ENCODE assay signal across 9 mouse cellular contexts in the genomic region with DNA sequence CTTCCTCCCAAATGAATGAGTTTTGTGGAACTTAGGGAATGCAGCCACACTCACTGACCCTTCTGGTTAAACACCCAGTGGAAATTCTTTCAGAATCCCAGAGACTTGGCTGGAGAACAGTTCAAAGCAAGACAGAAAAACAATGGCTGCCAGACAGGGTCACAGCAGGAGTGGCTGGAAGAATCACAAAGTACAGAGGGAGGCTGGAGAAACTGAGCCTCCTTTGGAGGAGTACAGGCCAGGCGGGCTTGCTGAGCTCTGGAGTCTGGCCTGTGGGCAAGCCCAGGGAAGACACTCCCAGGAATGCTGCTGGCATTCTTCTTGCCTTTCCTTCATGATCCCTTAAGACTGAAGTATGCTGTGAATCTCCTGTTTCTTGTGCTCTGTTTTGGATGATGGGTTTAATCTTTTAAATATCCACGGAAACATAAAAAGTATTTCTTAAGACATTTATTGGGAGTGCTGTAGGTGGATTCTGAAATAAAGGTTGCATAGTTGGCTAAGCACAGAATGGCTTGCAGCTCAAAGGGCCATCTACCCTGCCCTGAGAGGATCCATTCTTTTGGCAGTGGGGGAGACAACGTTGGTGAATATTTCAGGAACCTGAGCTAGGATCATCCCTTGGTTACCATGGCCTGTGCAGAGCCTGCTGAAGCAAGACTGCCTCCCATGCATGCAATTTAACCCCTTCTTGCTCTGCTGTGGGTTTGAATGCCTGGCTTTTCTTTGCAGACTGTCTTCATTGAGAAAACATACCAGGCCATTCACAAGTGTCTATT.
DNase-seq lines count a peak whose midpoint lies in the region; ATAC-seq and TF ChIP-seq lines count a peak whose summit lies in the region.
"Had no signal": no experiment of that assay in that cellular context is flagged by ENCODE, and none has a peak within 500 bp of the region (broad histone marks: within the 10 kb centered on the region; RNA-seq: fewer than 3 reads in every experiment).

No protein-coding gene starts in this region.

- intact Hi-C loops in gastrocnemius, postnatal 36 days (cut with DNase I): no loop called here

- TF ChIP-seq EP300 in ES-Bruce4 (IDR thresholded peaks at IDR 0.05; ENCODE audit: insufficient read depth, low read depth, low read length): no peak

- peak overlapping the region; percentile 81; the same call in 1 of the 2 replicates for H3K27ac ChIP-seq in ES-Bruce4 (ENCODE audit: insufficient read depth, low read length)
- H3K27ac ChIP-seq in intestine, embryonic 16.5 days (ENCODE audit: low read length): no peak overlapping the region
- H3K27ac ChIP-seq: embryonic facial prominence, embryonic 15.5 days had no signal

- no peak for TF ChIP-seq POLR2A in ES-Bruce4 (IDR thresholded peaks at IDR 0.05; ENCODE audit: insufficient read depth, low read length)

- no peak for TF ChIP-seq CTCF in ES-Bruce4 (IDR thresholded peaks at IDR 0.05; ENCODE audit: low read depth, low read length)

- WGBS in intestine, embryonic 16.5 days: 46% methylated on average over 3 of the region's 3 CpGs

- H3K4me2 ChIP-seq in intestine, embryonic 16.5 days (ENCODE audit: low read depth, low read length): no peak overlapping the region
- H3K4me2 ChIP-seq: embryonic facial prominence, embryonic 15.5 days had no signal

- H3K27me3 ChIP-seq in ES-Bruce4 (ENCODE audit: control insufficient read depth, insufficient read depth, low read length, poor library complexity, severe bottlenecking): no peaks in the 10 kb centered on the region
- no peaks in the 10 kb centered on the region for H3K27me3 ChIP-seq in intestine, embryonic 16.5 days (replicated peaks; ENCODE audit: control insufficient read depth, insufficient read depth, low read length)
- H3K27me3 ChIP-seq: embryonic facial prominence, embryonic 15.5 days had no signal

- no peak overlapping the region for H3K4me3 ChIP-seq in ES-Bruce4 (ENCODE audit: low read depth, low read length)
- no peak overlapping the region for H3K4me3 ChIP-seq in intestine, embryonic 16.5 days (ENCODE audit: low read length)
- H3K4me3 ChIP-seq: embryonic facial prominence, embryonic 15.5 days; myocyte had no signal

- no peak for ATAC-seq in intestine, embryonic 16.5 days
- no peak for ATAC-seq in activated CD4-positive, CD25-positive, alpha-beta regulatory T cell, adult 4 months

- peak; percentile 9 for DNase-seq in kidney, postnatal 10 days
- DNase-seq in kidney, adult 9 months: no peak
- DNase-seq in Muller cell, postnatal 12 days (ENCODE audit: inconsistent ontology term): peak; percentile 95
- peak; percentile 15 to 20 for DNase-seq in gastrocnemius, postnatal 36 days

- no peak overlapping the region for H3K9ac ChIP-seq in ES-Bruce4 (ENCODE audit: low read depth, poor library complexity, severe bottlenecking)
- no peak overlapping the region for H3K9ac ChIP-seq in intestine, embryonic 16.5 days (ENCODE audit: low read depth, low read length)
- H3K9ac ChIP-seq: embryonic facial prominence, embryonic 15.5 days had no signal

- H3K36me3 ChIP-seq in ES-Bruce4 (ENCODE audit: control insufficient read depth, insufficient read depth, low read length, poor library complexity, severe bottlenecking): no peaks in the 10 kb centered on the region
- no peaks in the 10 kb centered on the region for H3K36me3 ChIP-seq in intestine, embryonic 16.5 days (ENCODE audit: control insufficient read depth, insufficient read depth, low read length)
- H3K36me3 ChIP-seq: embryonic facial prominence, embryonic 15.5 days had no signal

- H3K9me3 ChIP-seq in ES-Bruce4 (replicated peaks; ENCODE audit: control insufficient read depth, insufficient read depth, low read length, poor library complexity, severe bottlenecking): no peaks in the 10 kb centered on the region
- no peaks in the 10 kb centered on the region for H3K9me3 ChIP-seq in intestine, embryonic 16.5 days (ENCODE audit: control insufficient read depth, low read length)
- H3K9me3 ChIP-seq: embryonic facial prominence, embryonic 15.5 days had no signal

- no peaks in the 10 kb centered on the region for H3K4me1 ChIP-seq in ES-Bruce4 (ENCODE audit: control insufficient read depth, insufficient read depth, low read length)
- no peaks in the 10 kb centered on the region for H3K4me1 ChIP-seq in intestine, embryonic 16.5 days (ENCODE audit: control insufficient read depth, insufficient read depth, low read length)
- H3K4me1 ChIP-seq: embryonic facial prominence, embryonic 15.5 days had no signal
